Mouse (Mus musculus): ENCODE measurements around the gene Pdlim3.

The Pdlim3 gene

GRCm38 (mm10) chr8:45905591-45906250 is 20.5 kb downstream of the Pdlim3 start:
- DNase-seq (ENCODE audit: low spot score in 2 of 2) = no peak

DNA sequence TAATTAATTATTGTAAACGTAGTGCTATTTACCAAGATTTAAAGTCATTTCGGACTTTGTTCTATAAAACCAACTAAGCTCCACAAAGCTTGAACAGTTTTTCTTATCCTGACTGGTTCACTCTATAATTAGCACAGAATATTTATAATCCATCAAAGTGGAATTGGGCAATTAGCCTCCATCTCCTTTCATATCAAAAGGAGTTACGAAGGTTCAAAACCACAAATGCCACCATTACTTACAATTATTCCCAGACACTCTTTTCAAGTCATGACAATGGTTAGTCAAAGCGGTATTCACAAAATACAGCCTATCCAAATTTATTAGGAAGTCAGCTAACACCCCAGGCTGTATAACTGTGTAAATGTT is 21.0 kb downstream of the Pdlim3 start:
- DNase-seq (ENCODE audit: low spot score in 2 of 2) = no peak

GRCm38 (mm10) chr8:45913707-45914106 is 28.4 kb downstream of the Pdlim3 start:
- no peak for DNase-seq (ENCODE audit: low spot score in 2 of 2)

DNA sequence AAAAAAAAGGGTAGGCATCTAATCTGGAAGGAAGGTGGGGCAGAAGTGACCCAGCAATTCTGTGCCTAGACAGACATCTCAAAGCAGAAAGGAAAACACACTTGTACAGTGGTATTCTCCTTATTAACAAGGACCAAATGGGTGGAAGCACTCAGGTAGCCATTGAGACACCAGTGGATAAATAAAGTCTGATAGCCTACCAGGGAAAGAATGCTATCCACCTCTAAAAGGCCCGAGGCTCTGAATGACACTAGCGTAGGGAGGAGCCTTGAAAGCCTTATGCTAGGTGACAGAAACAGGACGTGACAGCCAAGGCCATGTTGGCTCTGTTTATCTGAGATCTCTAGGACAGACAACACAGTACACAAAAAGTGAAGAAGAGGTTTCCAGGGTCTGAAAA is 31.2 kb downstream of the Pdlim3 start:
- DNase-seq (ENCODE audit: low spot score in 2 of 2) = no peak

DNA sequence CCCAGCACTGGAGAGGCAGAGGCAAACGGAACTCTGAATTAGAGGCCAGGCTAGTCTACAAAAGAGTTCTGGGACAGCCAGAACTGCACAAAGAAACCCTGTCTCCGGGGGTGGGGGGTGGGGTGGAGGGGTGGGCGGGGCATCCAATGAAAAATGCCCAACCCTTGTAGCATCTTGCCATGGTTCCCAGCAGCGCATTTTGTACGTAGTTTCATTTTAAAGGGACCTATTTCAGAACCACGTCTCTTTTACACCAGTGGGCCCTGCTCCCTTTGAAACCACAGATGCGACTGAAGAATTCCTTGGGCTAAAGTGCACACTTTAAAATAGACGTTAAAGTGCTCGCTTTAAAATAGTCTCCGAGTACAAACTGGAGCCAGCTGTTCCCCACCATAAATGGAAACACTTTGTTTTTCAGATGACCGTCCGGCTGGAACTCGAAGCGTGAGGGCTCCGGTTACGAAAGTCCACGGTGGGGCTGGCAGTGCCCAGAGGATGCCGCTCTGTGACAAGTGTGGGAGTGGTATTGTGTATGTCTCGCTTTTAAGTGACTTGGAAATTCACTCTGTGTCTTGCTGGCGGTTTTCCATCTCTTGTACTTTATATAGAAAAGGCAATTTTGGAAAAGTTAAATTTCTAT is 31.9 kb downstream of the Pdlim3 start:
- DNase-seq (ENCODE audit: low spot score in 2 of 2) = no peak

GRCm38 (mm10) chr8:45918891-45919290 is 33.6 kb downstream of the Pdlim3 start:
- DNase-seq (ENCODE audit: low spot score in 2 of 2) = no peak

GRCm38 (mm10) chr8:45920392-45920791 is 35.1 kb downstream of the Pdlim3 start:
- DNase-seq (ENCODE audit: low spot score in 2 of 2) = no peak

- no peak for DNase-seq (ENCODE audit: low spot score in 2 of 2)
These were observed 36.9 kb downstream of the Pdlim3 start for GRCm38 (mm10) chr8:45922116-45922515.

- DNase-seq (ENCODE audit: low spot score in 2 of 2) = peak; percentile 90 to 98
These were observed 49.3 kb downstream of the Pdlim3 start, which contains the start of gene Ccdc110 for GRCm38 (mm10) chr8:45934582-45935014. Gene Ccdc110, plus strand, starts transcription at chr8:45934619.

DNA sequence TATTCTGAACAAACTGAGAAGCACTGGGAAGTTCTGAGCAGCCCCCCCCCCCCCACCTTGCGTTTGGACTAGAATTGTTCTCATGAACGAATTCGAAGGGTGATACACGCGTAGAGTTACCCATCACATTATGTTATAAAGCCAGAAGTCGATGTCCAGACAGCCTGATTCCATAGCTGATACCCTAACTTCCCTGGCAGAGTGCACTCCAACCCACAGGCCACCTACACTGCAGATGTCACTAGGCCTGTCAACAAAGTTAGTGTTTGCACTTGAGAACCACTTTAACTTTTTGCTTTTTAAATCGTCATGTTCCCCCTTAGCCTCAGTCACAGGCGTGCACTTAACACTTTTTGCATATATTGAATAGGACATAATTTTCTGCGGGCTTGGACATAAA is 51.7 kb downstream of the Pdlim3 start:
- no peak for DNase-seq (ENCODE audit: low spot score in 2 of 2)

DNA sequence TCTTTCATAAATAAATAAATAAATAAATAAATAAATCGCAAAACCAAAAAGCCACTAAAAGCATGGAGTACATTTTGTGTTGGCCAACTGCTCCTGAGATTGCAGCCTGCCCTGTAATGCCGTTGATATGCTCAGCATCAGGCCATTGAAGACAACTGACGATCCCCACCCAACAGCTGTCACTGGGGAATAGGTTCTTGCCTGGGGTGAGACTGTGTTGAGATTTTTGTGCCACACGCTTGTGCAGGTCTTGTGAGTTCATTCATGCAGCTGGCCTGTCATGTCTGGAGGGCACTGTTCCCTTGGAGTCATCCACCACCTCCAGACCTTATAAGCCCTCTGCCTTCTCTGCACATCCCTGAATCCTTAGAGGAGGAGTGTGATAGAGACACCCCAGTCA is 61.0 kb downstream of the Pdlim3 start:
- no peak for DNase-seq (ENCODE audit: low spot score in 2 of 2)

DNA sequence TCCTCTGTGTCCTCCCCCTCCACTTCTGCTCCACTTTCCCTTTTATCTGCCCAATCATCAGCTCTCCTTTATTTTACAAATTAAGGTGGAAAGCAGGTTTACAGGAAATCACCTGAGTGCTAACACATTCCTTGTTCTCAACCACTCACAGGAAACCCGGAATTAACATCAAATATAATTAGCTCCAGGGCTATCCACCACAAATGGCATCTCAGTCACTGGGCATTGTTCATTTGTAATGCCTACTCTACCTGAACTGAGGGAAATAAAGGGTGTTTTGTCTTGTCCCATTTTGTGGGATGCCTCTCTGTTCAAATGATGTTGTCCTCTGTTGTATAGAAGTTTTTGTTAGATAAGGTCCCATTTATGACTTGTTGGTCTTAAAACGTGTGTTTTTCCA is 65.4 kb downstream of the Pdlim3 start:
- DNase-seq (ENCODE audit: low spot score in 2 of 2) = no peak
